Mouse (Mus musculus) spleen, adult 2 months (tissue): ENCODE data around the gene Ppm1n. TPM values are rescaled to one million over a fixed set of nuclear protein-coding genes. Genes with fewer than 3 reads are reported as not detected.

ENCODE experiments used
- DNase-seq, 2 experiments: peaks; one replicate each; pipeline versions ENCODE4 v3.0.0 to v3.0.0-alpha.2; 2012 to 2021; ENCODE audit warnings: low spot score in 2 of 2, low read depth in 1 of 2
- H3K27ac ChIP-seq: fragments of 200-500 bp; 2 replicates; pipeline ENCODE4 v1.5.1; 2012; ENCODE audit warnings: low read length, inconsistent platforms; ENCODE audit not compliant: insufficient read depth
- H3K27me3 ChIP-seq: fragments of 200-500 bp; 2 replicates; pipeline ENCODE4 v1.6.1; 2012; ENCODE audit warnings: mild to moderate bottlenecking, moderate library complexity, low read length, inconsistent platforms; ENCODE audit not compliant: control insufficient read depth, insufficient read depth
- H3K36me3 ChIP-seq: fragments of 200-500 bp; 2 replicates; pipeline ENCODE4 v1.6.1; 2012; ENCODE audit warnings: mild to moderate bottlenecking, low read length, inconsistent platforms; ENCODE audit not compliant: control insufficient read depth, insufficient read depth
- H3K4me1 ChIP-seq: fragments of 200-500 bp; 2 replicates; pipeline ENCODE4 v1.6.1; 2011; ENCODE audit warnings: inconsistent platforms; ENCODE audit not compliant: control insufficient read depth, insufficient read depth, insufficient read length
- H3K4me3 ChIP-seq: fragments of 200-500 bp; 2 replicates; pipeline ENCODE4 v1.5.1; 2011; ENCODE audit warnings: mild to moderate bottlenecking, inconsistent platforms; ENCODE audit not compliant: insufficient read depth, insufficient read length; ENCODE audit errors: extremely low read depth
- CTCF ChIP-seq: fragments of 200-500 bp; IDR thresholded peaks from 2 replicates; pipeline ENCODE4 v1.5.1; 2011; ENCODE audit warnings: mild to moderate bottlenecking, inconsistent platforms; ENCODE audit not compliant: insufficient read depth, insufficient read length, insufficient replicate concordance; ENCODE audit errors: extremely low read depth
- POLR2A ChIP-seq: fragments of 200-500 bp; IDR thresholded peaks from 2 replicates; pipeline ENCODE4 v1.6.1; 2011; ENCODE audit warnings: low read depth, low read length, inconsistent platforms
- WGBS: fragments of 180-500 bp; shearing (Covaris S2); methylation state at CpG from one replicate; pipeline ENCODE4 v1.1.7; 2018; 5-methylcytosine and 5-hydroxymethylcytosine counted together
- polyA plus RNA-seq: library from polyadenylated mRNA; depleted of rRNA; stranded (reverse); fragments of >200 nt; gene quantifications from 2 replicates; pipeline ENCODE4 v1.2.3, GENCODE M21; 2012

The Ppm1n gene
- polyA plus RNA-seq, 1 experiment, result 3.3 TPM

GRCm38 (mm10) chr7:19265928-19266822 lies 13.7 kb downstream of the Ppm1n start:
- H3K4me1 ChIP-seq, result peaks cover 35% of the 10 kb centered on the region
- H3K36me3 ChIP-seq, result peaks cover 30% of the 10 kb centered on the region
- H3K27me3 ChIP-seq, result no peaks in the 10 kb centered on the region
- 6% methylated on average over 10 of the region's 10 CpGs for WGBS
- TF ChIP-seq POLR2A (no peak), CTCF (no peak)
- H3K4me3 ChIP-seq, result peak overlapping the region; percentile 20; the same call in 1 of the 2 replicates
- peak; percentile 64 to 80 for DNase-seq
- peak overlapping the region; percentile 87 for H3K27ac ChIP-seq

- DNase-seq, result no peak
- 71% methylated on average over 7 of the region's 7 CpGs for WGBS
- Histone ChIP-seq H3K4me3 (no peak overlapping the region), H3K36me3 (peaks cover 40% of the 10 kb centered on the region), H3K4me1 (peaks cover 35% of the 10 kb centered on the region), H3K27ac (peak overlapping the region; percentile 68), H3K27me3 (no peaks in the 10 kb centered on the region)
- TF ChIP-seq CTCF (no peak), POLR2A (no peak)
Observed at GRCm38 (mm10) chr7:19265147-19265546, 14.7 kb downstream of the Ppm1n start.

GRCm38 (mm10) chr7:19258336-19258735 lies 21.5 kb downstream of the Ppm1n start:
- 71% methylated on average over 3 of the region's 3 CpGs for WGBS
- TF ChIP-seq CTCF, result no peak
- TF ChIP-seq POLR2A, result no peak
- Histone ChIP-seq H3K27me3 (no peaks in the 10 kb centered on the region), H3K4me1 (peaks cover 4% of the 10 kb centered on the region; the same call in 1 of the 2 replicates), H3K36me3 (peaks cover 56% of the 10 kb centered on the region), H3K27ac (no peak overlapping the region), H3K4me3 (no peak overlapping the region)
- no peak for DNase-seq

- DNase-seq, result peak in 1 of 2 experiments; percentile 14
Observed at GRCm38 (mm10) chr7:19257390-19258022, 22.4 kb downstream of the Ppm1n start.

GRCm38 (mm10) chr7:19256567-19256966 lies 23.3 kb downstream of the Ppm1n start:
- 34% methylated on average over 7 of the region's 7 CpGs for WGBS
- Histone ChIP-seq H3K36me3 (peaks cover 43% of the 10 kb centered on the region), H3K27me3 (no peaks in the 10 kb centered on the region), H3K4me1 (peaks cover 4% of the 10 kb centered on the region; the same call in 1 of the 2 replicates), H3K27ac (no peak overlapping the region), H3K4me3 (no peak overlapping the region)
- no peak for TF ChIP-seq POLR2A
- TF ChIP-seq CTCF, result no peak
- no peak for DNase-seq

More at GRCm38 (mm10) chr7:19257390-19258022, 22.4 kb downstream of the Ppm1n start:
- H3K27me3 ChIP-seq, result no peaks in the 10 kb centered on the region
- H3K27ac ChIP-seq, result peak overlapping the region; percentile 40; the same call in 1 of the 2 replicates
- peaks cover 51% of the 10 kb centered on the region for H3K36me3 ChIP-seq
- peaks cover 4% of the 10 kb centered on the region; the same call in 1 of the 2 replicates for H3K4me1 ChIP-seq
- no peak overlapping the region for H3K4me3 ChIP-seq
- 47% methylated on average over 11 of the region's 11 CpGs for WGBS
- TF ChIP-seq POLR2A (no peak), CTCF (no peak)

- 94% methylated on average over 17 of the region's 17 CpGs for WGBS
- DNase-seq, result no peak
- TF ChIP-seq CTCF (no peak), POLR2A (no peak)
- Histone ChIP-seq H3K4me1 (peaks cover 4% of the 10 kb centered on the region; the same call in 1 of the 2 replicates), H3K27ac (no peak overlapping the region), H3K27me3 (no peaks in the 10 kb centered on the region), H3K36me3 (peaks cover 32% of the 10 kb centered on the region), H3K4me3 (no peak overlapping the region)
Observed at GRCm38 (mm10) chr7:19255395-19255794, 24.5 kb downstream of the Ppm1n start.
